Mouse (Mus musculus): ENCODE data around the gene Zfp882.
"Not testable (repeated sequence)": the region's sequence is repeated elsewhere in the genome, so short reads cannot be mapped to it uniquely, and the experiment has no call there.

Gene Zfp882

DNA sequence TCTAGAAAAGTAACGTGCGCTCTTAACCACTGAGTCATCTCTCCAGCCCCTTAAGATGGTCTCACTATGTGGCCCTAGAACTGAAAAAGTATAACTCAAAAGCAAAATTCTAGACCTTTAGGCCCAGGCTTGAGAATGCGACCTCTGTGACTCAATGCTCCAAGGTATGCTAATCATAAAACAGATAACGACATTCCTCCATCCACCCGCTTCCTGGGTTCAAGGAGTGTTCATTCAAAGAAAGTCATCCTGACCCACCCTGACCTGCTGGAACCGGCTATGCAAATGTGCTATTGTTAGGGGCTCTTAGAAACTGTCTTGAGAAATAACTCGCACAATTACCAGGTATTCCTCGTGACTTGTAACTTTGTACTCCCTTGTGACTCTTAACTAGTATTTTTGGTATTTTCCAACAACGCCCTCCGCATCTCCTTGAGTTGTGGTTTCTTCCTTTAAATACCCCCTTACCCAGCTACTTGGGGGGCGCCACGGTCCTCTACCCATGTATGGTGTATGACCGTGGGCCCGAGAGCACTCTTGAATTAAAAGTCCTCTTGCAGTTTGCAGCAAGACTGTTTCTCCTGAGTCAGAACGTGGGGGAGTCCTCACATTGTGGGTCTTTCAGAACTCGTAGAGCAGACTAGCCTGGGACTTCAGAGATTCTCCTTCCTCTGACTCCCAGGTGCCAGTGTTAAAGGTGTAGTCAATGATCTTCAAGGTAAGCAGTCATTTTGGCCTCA lies 44.7 kb downstream of the Zfp882 start:
- DNase-seq, result not testable (repeated sequence)

DNA sequence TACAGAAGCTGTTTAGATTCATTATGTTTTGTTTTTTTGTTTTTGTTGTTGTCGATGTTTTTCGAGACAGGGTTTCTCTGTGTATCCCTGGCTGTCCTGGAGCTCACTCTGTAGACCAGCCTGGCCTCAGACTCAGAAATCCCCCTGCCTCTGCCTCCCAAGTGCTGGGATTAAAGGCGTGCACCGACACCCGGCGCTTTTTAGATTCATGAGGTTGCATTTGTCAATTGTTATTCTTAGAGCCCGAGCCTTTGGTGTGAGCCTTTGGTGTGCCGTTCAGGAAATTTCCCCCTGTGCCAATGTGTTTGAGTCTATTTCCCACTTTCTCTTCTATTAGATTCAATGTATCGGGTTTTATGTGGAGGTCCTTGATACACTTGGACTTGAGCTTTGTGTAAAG lies 46.3 kb downstream of the Zfp882 start:
- DNase-seq, result no peak

DNA sequence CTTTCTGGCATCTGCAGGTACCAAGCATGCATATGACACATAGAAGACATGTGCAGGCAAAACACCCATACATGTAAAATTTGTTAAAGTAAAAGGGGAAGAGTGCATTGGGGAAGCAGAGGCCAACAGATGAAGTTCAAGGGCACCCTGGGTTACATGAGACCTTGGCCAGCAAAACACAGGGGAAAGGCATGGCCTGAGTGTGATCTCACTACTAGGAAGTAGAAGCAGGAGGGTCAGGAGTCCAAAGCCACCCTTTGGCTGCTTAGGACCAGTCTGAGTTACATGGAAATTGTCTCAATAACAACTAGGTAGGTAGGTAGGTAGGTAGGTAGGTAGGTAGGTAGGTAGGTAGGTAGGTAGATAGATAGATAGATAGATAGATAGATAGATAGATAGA lies 52.1 kb downstream of the Zfp882 start:
- DNase-seq, result no peak

DNA sequence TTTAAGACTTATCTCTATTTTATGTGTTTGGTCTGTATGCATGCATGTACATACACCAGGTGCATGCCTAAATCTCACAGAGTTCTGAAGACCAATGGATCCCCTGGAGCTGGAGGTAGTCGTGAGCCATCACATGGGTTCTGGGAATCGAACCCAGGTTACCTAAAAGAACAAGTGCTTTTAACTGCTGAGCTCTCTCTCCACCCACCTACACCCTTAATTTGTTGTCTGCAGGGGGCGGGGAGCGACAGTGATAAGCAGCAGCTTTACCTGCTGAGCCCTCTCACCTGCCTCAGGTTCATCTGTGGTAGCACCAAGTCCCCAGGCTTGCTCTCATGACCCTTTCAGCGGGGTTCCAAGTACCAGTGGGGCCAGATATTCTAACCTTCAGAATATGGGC lies 53.4 kb downstream of the Zfp882 start:
- no peak for DNase-seq

DNA sequence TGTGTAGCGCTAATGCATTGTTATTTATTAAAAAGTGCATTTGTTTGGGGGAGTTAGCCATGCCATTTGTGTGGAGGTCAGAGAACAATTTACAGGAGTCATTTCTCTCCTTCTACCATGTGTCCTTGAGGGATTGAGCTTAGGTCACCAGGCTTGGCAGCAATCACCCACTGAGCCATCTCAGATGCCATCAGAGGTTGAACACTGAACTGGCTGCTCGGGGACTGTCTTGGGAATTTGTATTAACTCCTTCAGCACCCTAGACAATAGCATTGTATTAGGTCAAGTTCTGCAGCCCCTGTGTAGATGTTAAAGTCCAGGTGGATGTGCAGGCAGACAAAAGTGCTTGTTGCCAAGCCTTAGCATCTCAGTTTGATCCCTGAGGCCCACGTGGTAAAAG lies 55.6 kb downstream of the Zfp882 start:
- DNase-seq, result no peak

DNA sequence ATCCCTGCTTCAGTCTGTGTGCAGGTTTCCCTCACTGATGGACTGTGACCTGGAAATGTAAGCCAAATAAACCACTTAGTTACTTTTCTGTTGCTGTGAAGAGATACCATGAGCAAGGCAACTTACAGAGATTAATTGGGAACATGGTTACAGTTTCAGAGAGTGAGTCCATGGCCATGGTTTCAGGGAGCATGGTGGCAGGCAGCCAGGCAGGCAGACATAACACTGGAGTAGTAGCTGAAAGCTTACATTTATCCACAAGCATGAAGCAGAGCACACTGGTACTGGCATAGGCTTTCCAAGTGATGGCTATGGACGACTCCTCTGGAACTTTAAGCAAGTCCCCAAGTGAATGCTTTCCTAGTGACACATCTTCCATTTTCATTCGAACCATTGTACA lies 56.8 kb downstream of the Zfp882 start:
- no peak for DNase-seq

Data from kidney, postnatal 10 days (tissue).